Mouse (Mus musculus) heart, postnatal 25 days (tissue): ENCODE measurements around the gene Tmcc1. TPM values are rescaled to one million over a fixed set of nuclear protein-coding genes. Genes with fewer than 3 reads are reported as not detected.

Source experiments
- DNase-seq: peaks from one replicate; pipeline ENCODE4 v3.0.0; 2022; ENCODE audit warnings: low spot score
- intact Hi-C: fragments of 180-260 bp; cut with DNase I; formaldehyde crosslinking; loops from one replicate; pipeline ENCODE4 v1.15.1; 2025
- total RNA-seq, 2 experiments: library from RNA; stranded (reverse); gene quantifications; 2 replicates each; pipeline ENCODE4 v1.2.3; 2021

Gene Tmcc1
- total RNA-seq, 2 experiments from 2014 or later: 26.2 to 33.0 TPM

DNA sequence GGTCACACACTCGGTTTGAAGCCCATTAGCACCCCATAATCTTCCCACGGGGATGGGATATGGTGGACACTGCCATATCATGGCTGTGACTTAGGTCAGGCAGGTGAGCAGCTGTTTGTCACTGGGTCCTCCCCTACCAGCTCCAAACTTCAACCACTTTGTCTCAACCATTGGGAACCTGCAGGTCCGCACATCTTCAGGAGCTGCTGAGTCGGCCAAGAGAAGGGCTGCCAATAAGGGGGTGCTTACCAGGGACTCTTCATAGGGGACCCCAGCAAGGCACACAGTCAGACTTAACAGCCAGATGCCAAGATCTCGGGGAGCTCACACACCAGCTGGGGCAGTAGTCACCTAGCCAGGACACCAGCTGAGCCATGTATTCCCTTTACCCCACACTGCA lies 192.4 kb downstream of the Tmcc1 start:
- intact Hi-C loops: no loop called here
- no peak for DNase-seq

DNA sequence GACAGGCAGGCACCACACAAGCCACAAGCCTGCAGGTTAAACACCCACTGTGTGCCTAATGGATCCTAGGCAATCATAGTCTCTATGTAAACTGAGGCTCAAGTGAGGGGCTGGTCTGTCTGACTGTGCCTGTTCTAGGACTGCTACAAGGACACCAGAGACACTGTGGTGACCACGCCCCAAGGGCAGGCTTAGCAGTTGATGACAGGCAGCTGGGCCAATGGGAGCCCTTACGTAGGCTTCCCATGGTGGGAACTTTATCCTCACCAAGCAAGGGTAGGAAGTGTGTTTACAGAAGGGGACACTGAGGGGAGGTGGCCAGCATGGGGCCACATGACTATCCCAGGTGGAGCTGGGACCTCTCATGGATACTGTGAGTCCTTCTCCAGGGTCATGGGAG lies 194.1 kb downstream of the Tmcc1 start:
- DNase-seq: no peak

DNA sequence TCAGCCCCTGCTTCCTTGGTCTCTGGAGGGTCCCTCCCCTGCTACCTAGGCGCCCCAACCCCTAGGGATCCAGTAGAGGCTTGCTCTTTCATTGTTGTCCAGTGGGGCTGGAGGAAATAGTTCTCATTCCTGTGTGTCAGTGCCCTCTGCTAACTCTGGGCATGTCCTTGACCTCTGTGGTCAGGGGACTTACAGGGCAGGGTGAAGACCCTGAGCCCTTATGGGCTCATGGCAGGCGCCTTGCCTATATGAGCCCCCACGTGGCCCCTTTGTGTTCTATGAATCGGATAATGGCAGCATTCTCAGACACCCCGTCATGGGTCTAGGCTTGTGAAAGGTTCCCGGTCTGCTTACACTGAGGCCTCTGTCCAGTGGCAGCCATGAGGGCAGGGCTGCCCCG lies 194.5 kb downstream of the Tmcc1 start:
- DNase-seq: no peak
- intact Hi-C loops: no loop called here

More for the DNA sequence above, 194.1 kb downstream of the Tmcc1 start:
- intact Hi-C loops: no loop called here

DNA sequence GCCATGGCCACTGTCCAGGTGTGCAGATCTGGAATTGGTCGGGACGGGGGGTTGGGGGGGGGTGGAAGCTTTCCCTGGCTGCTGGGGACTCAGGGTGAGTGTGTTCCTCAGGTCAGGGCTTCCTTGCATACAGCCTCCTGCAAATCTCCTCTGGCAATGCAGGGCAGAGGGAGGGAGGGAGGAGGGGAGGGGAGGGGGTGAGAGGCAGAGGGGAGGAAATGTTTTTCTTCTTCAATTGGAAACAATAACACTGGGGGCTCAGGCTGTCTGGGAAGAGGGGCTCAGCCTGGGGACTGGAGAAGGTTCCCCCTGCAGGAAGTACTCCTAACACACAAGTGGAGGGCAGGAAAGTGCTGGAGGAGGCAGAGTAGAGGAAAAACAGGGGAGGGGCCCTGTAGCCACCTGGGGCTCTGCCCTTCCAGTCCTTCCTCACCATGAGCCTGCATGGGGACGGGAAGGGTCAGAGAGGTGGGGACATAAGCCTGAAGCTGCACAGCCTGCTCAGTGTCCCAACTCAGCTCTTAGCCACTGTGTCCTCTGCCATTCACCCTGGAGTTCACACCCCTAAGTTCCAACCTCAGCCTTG lies 195.5 kb downstream of the Tmcc1 start:
- intact Hi-C loops: no loop called here
- DNase-seq: no peak

DNA sequence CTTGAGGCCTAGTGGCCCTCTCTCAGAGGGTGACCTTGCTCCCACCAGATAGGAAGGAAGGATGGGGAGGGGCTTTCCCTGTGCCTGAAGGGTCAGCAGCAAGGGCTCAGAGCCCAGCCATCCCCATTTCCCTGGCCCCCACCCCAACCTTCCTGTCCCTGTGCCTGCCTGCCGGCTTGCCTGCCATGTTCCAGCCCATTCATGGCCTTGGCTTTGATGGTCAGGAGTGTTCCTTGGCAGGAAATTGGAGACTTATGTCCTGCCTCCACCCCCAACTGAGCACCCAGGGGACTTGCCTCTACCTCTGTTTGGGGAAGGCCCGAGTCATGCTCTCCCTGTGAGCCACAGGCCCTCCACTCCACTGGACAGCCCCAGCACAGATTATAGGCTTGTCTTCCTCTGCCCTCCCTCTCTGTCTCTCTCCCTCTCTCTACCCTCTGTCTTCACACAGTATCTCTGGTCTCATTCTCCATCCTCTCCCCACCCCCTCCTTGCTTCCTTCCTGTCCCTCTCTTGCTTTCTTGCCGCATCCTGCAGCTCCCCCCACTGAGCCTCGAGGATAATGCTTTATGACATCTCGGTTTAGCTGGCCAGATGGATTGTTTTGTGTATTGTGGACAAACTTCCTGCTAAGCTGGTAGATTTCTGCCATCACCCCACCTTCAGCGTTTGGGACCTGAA lies 197.0 kb downstream of the Tmcc1 start:
- peak; percentile 74 for DNase-seq
- intact Hi-C loops: loop anchor here (1.0 kb wide), 1 partner anchor 85 kb away; no protein-coding TSS in a partner anchor

DNA sequence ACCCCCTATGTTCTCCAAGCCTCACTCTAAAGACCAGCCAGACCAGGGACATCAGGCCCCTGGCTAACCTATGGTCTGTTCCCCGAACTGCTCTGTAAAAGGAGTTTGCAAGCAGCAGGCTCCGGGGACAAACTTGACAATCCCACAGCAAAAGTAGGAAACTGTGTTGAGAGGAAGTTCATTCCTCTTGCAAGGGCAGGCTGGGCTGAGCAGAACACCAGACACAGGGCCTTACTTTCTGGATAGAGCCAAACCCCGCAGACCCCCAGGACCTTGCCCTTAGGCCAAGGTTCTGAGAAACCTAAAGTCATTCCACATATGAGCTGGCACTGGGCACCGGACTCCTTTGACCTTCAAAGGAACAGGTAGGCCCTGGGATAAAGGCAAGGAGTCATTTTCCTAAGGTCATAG lies 197.8 kb downstream of the Tmcc1 start:
- no peak for DNase-seq
- intact Hi-C loops: no loop called here

DNA sequence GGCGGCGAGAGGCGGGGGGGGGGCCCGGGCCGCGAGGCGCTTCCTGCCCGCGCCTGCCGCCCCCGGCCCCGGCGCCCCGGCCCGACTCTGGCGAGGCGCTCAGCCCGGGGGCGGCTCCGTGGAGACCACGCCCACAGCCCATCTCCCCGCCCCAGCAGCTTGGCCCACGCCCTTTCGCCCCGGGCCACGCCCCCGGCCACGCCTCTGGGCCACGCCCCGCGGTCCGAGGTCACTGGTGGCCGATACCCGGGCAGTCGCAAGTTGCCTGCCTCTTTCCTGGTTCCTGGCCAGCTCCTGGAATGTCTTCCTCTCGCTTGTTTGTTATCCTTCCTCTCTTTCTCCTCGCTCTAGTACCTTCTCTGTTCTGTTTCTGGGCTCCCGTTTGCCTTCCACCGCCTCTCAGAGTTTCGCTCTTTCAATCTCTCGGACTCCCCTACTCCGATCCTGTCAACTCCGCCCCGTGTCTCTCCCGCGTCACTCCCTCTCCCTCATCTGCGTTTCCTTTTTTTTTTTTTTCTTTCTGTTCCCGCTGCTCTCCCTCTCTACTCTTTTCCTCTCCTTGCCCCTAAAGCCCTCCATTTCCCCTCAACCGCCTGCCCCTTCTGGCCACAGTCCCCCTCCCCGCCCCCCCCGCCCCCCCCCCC lies 198.3 kb downstream of the Tmcc1 start, which contains the start of gene Plxnd1:
Gene Plxnd1, minus strand, starts transcription at position 129 of the 644 bp plus-strand sequence.
- DNase-seq: peak; percentile 93
- intact Hi-C loops: loop anchor here (5.0 kb wide), 3 partner anchors 38 to 148 kb away; no protein-coding TSS in a partner anchor

DNA sequence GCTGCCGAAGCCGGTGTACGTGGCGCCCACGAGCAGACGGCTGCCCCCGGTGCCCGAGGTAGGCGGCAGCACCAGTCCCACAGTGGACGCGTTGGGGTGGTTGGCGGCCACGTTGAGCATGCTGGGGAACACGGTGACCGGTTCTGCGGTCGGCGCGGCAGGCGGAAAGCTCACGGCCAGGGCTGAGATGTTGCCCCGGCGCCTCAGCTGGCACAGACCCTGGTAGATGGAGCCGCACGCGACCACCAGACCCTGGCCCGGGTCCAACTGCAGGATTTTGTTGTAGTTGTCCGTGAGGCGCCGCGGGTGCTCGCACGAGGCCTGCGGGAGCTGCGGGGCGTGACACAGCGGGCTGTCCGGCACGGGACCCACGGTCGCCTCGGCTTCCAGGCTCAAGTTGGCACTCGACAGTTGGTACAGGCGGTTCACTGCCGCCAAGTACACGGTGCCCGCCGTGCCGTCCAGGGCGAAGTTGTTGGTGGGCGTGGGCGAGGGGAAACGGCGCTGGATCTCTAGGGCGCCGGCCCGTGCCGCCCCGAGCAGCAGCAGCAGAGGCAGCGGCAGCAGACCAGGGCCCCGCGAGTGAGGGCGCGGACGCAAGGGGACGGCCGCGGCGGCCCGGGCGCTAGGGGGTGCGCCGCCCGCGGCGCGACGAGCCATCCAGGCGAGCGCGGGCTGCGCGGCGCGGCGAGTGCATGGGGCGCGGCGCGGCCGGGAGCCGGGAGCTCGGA lies 199.0 kb downstream of the Tmcc1 start:
- intact Hi-C loops: loop anchor here (5.0 kb wide), 3 partner anchors 37 to 147 kb away; no protein-coding TSS in a partner anchor
- DNase-seq: no peak

DNA sequence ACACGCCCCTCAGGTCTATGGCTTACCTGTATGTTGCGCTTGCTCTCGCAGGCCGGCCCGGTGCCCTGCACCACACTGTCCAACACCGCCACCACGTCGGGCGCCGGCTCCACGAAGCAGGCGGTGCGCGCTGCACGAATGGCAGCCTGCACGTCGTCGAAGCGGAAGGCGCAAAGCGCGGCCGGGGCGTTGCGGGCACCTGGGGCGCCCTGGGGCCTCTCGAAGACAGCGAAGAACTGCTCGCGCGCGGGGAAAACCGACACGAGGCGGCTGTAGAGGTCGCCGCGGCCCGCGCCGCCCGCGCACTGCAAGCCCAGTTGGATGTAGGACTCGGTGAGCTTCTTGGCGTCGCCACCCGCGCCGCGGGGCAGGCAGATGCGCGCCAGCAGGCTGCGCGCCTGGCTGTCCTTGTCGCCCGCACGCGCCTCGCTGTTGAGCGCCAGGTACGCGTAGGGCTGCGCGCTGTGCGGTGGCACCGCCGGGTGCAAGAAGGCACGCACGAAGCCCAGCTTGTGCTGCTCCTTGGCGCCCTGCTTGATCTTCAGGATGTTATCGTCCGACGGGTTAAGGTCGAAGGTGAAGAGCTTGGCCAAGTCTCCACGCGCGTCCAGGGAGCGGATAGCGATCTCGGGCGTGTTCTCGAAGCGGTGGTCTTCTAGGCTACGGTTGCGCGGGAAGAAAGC lies 199.7 kb downstream of the Tmcc1 start:
- no peak for DNase-seq
- intact Hi-C loops: loop anchor here (5.0 kb wide), 3 partner anchors 36 to 146 kb away; no protein-coding TSS in a partner anchor

DNA sequence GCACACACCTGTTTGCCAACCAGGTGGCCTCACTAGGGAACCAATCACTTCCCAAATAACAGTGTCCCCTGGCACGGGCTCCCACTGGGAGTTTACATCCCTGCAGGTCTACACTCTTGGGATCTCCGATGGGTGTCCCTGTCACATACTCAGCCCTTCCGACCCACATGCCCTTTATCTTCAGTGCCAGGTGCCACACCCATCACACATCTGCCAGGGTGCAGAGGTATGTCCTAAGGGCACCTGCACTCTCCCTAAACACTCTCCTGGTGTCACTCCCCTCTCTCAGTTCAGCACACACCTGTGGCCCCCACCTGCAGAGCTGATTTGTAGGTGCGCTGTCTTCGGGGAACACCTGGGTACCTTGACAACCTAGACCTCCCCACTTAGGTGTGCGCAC lies 200.3 kb downstream of the Tmcc1 start:
- intact Hi-C loops: loop anchor here (5.0 kb wide), 3 partner anchors 36 to 146 kb away; no protein-coding TSS in a partner anchor
- DNase-seq: no peak

DNA sequence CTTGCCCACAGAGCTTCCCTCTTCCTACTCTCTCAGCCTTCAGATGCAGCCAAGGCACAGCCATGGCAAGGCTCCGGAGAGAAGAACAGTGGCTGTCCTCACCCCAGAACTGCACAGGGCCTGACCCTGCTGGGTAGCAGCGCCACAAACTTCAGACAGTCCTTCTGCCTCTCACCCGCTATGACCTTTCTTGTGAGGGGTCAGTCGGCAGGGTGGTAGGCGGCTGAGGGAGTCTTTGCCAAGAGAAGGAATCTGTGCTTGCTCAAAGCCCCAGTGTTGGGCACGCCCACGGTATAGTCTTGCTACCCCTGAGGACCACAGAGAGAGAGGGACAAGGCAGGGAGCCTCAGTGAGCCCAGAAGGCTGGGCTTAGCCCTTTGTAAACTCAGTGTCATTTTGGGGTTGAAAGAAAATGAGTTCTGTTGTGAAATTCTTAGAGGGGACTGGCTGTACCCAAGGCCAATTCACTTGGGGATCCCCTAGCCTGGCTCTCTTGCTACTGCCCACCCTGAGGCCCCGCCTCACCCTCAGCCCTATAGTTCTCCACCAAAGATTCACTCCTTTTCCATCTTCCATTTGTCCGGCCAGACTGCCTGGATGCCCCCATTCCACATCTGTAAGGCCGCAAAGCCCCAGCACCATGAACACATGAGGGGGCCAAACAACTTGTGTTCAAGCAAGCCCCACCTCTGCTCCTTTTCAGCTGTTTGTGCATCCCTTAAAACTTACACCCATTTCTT lies 201.2 kb downstream of the Tmcc1 start:
- intact Hi-C loops: loop anchor here (5.0 kb wide), 3 partner anchors 35 to 145 kb away; no protein-coding TSS in a partner anchor
- DNase-seq: no peak

DNA sequence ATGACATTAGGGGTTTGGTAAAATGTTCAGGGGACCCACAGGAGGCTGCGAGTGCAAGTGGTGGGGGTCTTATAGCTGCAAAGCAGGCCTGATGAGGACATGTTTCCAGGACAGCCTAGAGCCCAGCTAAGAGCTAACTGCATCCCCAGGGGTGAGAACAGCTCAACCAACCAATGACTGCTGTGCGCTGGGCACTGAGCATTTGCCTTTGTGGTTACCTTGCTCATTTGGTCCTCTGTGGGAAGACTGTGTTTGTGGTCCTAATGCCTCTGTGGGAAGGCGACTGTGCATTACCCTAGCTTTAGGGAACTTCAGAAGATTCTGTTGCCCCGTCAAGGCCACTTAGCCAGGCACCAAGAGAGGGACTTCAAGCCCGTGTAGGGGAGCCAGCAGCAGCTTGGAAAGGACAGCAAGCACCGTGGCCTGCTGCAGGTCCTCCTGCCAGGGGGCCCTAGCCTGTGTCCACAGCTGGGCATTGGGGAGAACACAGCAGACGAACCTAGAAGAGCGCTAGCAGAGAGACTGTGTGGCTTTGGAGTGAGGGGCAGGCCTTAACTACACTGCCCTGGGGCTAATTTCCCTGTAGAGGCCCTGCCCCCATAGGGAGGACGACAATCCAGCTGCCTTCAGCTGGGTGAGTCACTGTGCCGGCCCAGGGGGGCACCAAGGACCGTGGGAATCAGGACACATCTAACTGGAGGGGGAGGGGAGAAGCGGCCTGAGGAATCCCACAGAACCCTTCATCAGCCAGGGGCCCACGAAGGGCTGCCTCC lies 202.0 kb downstream of the Tmcc1 start:
- DNase-seq: no peak
- intact Hi-C loops: loop anchor here (5.0 kb wide), 3 partner anchors 34 to 144 kb away; no protein-coding TSS in a partner anchor

DNA sequence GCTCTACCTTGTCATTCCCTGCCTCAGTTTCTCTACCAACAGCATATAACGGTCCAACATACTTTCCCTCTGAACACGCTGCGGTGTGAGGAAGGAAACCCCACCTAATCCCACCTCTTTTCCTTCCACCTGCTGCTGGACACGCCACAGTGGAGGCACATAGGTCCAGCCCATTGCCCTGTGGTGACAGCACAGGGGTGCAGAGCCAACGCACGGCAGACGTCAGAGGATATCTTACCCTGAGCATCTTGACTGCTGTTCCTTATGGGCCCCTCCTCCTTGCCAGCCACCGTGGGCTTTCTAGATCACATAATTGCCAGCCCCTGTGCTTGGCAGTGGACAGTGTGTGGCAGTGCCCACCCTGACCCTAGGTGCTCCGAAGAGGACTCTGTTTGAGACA lies 202.8 kb downstream of the Tmcc1 start:
- intact Hi-C loops: loop anchor here (5.0 kb wide), 3 partner anchors 33 to 143 kb away; no protein-coding TSS in a partner anchor
- no peak for DNase-seq

DNA sequence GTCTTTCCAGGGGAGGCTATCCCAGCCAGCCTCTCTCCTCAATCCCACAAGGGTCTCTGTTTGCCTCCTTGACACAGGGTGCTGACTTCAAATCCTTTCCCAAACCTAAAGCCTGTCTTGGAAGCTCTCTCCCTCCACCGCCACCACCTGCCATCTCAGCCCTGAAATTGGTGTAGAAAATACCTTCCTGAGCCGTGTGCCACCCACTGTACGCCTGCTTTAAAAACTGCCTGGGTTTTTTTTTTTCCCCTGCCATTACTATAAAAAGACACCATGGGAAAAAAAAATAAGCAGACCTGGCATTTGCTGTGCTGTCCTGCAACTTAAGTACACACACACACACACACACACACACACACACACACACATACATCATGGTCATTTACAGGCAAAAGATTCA lies 203.2 kb downstream of the Tmcc1 start:
- intact Hi-C loops: loop anchor here (5.0 kb wide), 3 partner anchors 33 to 143 kb away; no protein-coding TSS in a partner anchor
- no peak for DNase-seq

DNA sequence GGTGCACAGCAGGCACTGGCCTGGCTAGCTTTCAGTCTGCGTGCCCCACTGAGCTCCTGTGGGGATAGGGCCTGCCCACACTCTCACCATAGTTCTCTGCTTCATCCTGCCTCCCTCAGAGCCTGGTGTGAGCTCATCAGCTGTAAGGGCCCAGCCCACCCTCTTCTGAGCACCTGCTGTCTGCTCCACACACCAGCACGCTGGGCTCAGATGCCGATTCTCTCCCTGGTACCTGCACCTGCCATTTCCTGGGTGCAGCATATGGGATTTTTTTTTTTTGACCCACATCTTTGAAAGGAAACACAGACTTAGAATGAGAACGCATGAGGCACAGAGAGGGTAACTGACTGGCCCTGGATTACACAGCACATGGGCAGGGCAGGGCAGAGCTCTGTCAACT lies 203.7 kb downstream of the Tmcc1 start:
- no peak for DNase-seq
- intact Hi-C loops: loop anchor here (5.0 kb wide), 3 partner anchors 32 to 142 kb away; no protein-coding TSS in a partner anchor

DNA sequence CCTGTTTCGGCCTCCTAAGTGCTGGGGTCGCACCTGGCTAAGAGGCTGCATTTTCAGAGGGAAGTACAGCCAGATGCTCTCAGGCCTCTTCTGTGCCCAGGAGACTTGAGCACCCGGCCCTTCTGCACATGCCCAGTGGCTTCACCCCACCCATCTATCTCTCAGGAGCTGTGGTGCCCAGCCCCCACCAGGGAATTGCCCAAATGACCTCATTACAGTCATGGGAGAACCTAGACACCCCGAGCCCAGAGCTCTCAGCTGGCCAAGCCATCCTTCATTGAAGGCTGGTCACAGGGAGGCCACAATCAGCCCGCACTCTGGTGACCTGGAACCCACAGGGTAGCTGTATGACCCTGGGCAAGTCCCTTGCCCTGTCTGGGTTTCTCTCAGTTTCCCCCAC lies 204.3 kb downstream of the Tmcc1 start:
- intact Hi-C loops: no loop called here
- no peak for DNase-seq

DNA sequence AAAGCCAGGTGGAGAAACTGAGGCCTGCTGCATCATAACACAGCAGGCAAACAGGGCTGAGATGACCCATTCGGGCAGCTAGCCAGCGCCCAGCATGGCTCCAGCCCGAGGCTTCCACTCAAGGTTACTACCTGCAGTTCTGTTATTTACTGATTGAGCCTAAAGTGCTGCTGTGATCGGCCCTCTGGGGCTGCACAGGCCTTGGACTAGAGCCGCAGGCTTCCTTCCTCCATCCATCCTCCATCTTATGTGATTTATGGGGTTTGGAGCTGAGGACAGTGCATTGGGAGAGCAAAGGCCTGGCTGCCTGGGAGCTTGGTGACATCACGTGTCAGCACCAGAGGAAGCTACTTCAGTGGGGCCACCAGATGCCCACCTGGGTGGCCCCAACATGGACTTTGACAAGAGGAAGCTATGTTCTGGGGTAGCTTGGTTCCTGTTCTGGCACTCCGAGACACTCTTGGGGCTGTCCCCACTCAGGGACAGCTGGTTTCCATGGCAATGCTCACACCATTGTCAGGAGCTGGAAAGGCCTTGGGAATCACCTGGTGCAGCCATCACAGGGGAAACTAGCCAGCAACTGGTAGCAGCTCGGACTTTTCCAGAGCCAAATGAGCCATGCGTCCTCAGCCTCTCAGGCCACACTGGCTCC lies 206.1 kb downstream of the Tmcc1 start:
- intact Hi-C loops: no loop called here

More for the DNA sequence above, 206.1 kb downstream of the Tmcc1 start:
- no peak for DNase-seq
